Mouse (Mus musculus) gastrocnemius, adult 2 months (tissue): Measurements from ENCODE around the gene Abcd1. TPM values are rescaled to one million over a fixed set of nuclear protein-coding genes. Genes with fewer than 3 reads are reported as not detected.

Experiments
- DNase-seq: peaks from one replicate; pipeline ENCODE4 v3.0.0; 2022
- H3K27ac ChIP-seq: fragments of 200-600 bp; 2 replicates; pipeline ENCODE4 v1.8.1; 2022; ENCODE audit warnings: mild to moderate bottlenecking
- H3K4me3 ChIP-seq: fragments of 200-600 bp; 2 replicates; pipeline ENCODE4 v1.8.1; 2022; ENCODE audit warnings: mild to moderate bottlenecking, moderate library complexity
- CTCF ChIP-seq: fragments of 200-600 bp; IDR thresholded peaks from 2 replicates; pipeline ENCODE4 v1.8.1; 2022; ENCODE audit warnings: antibody characterized with exemption, mild to moderate bottlenecking, moderate library complexity
- intact Hi-C: fragments of 180-260 bp; cut with DNase I; formaldehyde crosslinking; loops from one replicate; pipeline ENCODE4 v1.15.1; 2025
- total RNA-seq, 2 experiments: library from RNA; stranded (reverse); gene quantifications; 2 replicates each; pipeline ENCODE4 v1.2.3; 2021

Gene Abcd1
- total RNA-seq, 2 experiments from 2014 or later, result 20.1 to 24.2 TPM

DNA sequence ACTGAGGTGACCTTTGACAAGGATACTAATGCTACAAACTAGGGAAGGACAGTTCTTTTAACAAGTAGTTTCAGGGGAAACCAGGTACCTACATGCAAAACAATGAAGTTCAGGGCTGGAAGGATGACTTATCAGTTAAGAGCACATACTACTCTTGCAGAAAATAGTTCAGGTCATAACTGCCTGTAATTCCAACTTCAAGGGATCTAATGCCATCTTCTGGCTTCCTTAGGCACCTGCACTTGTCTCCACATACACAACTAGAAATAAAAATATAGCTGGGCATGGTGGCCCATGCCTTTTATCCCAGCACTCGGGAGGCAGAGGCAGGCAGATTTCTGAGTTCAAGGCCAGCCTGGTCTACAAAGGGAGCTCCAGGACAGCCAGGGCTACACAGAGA, 32.6 kb downstream of the Abcd1 start:
- intact Hi-C loops, result no loop called here
- Histone ChIP-seq H3K4me3 (no peak overlapping the region), H3K27ac (no peak overlapping the region)
- DNase-seq, result no peak
- TF ChIP-seq CTCF, result peak; percentile 32; the same call in 1 of the 2 replicates

DNA sequence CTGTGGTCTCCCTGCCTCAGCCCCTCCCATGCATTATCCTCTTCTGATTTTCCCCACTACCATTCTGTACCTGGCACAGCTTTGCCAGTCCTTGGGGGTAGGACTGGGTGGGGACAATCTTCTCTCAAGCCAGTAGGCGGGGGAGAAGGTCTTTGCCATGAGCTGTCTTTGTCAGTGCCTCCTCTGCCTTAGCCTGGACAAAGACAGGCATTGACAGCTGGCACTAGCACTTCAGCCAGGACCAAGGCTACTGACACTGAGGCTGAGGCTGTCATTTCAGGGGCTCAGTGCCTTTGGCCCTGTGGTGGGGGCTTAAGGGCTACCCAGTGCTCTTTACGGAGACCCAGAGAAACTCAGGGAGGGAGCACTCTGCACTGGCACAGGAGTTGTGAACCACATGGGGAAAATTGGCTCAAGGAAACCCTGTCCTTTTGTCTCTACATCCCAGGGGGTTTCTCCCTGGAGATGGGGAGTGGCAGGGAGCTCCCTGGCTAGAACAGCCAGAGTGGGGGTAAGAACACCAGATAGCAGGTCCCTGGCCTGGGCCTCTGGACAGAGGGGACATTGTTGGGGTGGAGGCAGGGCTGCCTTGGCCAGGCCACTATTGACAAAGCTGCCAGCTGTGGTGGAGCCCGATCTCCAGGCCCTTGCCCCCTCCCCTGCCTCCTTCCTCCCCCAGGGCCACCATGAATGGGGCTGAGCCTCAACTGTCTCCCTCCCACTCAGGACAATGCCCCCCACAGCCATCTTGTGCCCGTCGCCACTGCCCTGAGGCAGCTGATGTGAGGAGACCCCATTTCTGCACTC, 40.1 kb downstream of the Abcd1 start, which contains the start of gene Plxnb3:
TSS of gene Plxnb3 (plus strand) at position 757 of the 807 bp plus-strand sequence.
- intact Hi-C loops, result no loop called here
- DNase-seq, result no peak
- no peak within 1 kb of the TSS for H3K4me3 ChIP-seq
- H3K27ac ChIP-seq, result no peak within 1 kb of the TSS
- no peak for TF ChIP-seq CTCF

DNA sequence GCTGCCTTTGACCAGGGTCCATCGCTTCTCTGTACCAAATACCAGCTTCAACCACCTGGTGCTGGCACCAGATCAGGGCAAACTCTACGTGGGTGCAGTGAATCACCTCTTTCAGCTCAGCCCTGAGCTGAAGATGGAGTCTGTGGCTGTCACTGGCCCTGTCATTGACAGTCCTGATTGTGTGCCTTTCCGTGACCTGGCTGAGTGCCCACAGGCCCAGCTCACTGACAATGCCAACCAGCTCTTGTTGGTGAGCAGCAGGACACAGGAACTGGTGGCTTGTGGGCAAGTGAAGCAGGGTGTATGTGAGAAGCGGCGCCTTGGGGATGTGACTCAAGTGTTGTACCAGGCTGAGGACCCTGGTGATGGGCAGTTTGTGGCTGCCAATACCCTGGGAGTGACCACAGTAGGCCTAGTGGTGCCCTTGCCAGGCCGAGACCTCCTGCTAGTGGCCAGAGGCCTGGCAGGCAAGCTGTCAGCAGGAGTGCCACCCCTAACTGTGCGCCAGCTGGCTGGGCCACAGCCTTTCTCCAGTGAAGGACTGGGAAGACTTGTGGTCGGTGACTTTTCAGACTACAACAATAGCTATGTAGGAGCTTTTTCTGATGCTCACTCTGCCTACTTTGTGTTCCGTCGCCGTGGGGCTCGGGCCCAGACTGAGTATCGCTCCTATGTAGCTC, 42.4 kb downstream of the Abcd1 start:
- no peak for DNase-seq
- Histone ChIP-seq H3K27ac (no peak overlapping the region), H3K4me3 (no peak overlapping the region)
- intact Hi-C loops, result no loop called here
- TF ChIP-seq CTCF, result no peak

DNA sequence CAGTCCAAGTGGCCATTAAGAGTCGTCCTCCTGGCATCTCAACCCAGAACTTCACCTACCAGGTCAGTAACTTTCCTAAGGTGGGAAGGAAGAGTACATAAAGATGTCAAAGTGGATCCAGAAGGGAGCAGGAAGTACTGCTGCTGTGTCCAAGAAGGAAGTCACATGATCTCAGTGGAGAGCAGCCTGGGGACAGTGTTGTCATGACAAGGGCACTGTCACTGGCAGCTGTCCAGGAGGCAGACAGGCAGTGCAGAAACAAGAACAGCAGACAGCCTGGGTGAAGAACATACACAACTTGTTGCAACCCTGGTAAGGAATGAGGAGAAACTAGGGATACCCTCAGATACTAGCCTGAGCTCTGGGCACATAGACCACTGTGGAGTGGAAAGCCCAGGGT, 48.9 kb downstream of the Abcd1 start:
- no peak for TF ChIP-seq CTCF
- Histone ChIP-seq H3K4me3 (no peak overlapping the region), H3K27ac (peak overlapping the region; percentile 51)
- intact Hi-C loops, result loop anchor here (5.0 kb wide), 1 partner anchor 48 kb away; the partner anchor contains the start of genes Abcd1 and Bcap31
- peak; percentile 72 for DNase-seq

DNA sequence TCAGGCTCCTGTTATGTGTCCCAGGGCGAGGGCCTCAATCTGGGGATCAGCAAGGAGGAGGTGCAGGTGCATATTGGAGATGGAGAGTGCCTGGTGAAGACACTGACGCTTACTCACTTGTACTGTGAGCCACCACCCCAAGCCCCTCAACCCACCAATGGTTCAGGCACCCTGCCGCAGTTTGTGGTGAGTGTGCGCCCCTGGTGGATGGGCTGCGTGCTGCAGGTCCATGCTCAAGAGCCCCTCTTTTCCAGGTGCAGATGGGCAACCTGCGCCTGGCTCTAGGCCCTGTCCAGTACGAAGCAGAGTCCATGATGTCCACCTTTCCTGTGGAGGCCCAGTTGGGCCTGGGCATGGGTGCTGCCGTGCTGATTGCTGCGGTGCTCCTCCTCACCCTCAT, 50.9 kb downstream of the Abcd1 start:
- DNase-seq, result no peak

DNA sequence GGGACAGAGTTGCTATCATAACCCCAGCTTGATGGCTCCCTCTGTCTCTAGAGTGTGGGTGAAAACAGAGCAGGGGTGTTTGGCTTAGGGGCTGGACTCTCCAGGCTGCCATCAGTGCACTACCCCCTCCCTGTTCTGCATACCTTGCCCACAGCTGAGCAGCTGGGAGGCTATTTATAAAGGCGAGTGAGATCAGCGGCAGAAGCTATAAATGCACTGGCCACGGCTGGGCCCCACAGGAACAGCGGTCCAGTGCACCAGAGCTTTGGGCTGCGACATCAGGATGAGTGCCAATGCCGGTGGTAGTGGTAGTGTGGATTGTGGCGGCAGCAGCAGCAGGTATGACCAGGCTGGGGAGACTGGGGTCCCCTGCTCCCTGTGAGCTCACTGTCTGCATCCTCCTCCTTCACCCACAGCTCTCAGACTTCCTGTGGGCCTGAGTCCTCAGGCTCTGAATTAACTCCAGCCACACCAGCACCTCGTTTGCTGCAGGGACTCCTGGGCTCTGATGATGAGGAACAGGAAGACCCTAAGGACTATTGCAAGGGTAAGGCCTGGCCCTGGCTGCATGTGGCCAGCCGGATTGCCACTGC, 57.9 kb downstream of the Abcd1 start, which contains the start of gene Srpk3:
TSS of gene Srpk3 (plus strand) at position 238 of the 593 bp plus-strand sequence.
- H3K4me3 ChIP-seq, result peak within 1 kb of the TSS; percentile 71
- peak within 1 kb of the TSS; percentile 90 for H3K27ac ChIP-seq
- intact Hi-C loops, result no loop called here
- DNase-seq, result peak; percentile 77
- no peak for TF ChIP-seq CTCF

More for the DNA sequence above, 50.9 kb downstream of the Abcd1 start:
- Histone ChIP-seq H3K27ac (no peak overlapping the region), H3K4me3 (no peak overlapping the region)
- intact Hi-C loops, result loop anchor here (5.0 kb wide), 1 partner anchor 50 kb away; the partner anchor contains the start of genes Abcd1 and Bcap31
- TF ChIP-seq CTCF, result peak; percentile 45

DNA sequence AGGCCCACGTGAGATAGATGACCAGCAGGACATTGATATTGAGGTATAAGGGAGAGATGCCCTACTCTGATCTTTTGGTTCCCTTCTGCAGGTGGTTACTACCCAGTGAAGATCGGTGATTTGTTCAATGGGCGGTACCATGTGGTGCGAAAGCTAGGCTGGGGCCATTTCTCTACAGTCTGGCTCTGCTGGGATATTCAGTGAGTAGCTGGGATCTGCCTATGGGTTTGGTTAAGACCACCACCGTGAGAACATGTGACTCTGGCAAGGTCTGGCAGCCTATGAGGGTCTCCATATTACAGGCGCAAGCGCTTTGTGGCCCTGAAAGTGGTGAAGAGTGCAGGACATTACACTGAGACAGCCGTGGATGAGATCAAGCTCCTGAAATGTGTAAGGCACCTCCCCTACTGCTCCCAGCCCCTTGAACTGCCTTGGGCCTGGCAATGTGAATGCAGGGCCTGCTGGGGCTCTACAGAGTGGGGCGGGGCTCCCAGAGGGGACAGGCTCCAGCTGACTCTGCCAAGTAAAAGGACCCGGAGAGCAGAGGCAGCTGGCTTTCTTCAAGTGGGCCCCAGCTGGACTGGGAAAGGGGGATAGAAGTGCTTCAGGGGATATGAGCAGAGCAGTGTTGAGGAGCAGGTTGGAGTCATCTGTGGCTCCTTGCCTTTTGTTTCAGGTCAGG, 58.5 kb downstream of the Abcd1 start:
- peak overlapping the region; percentile 71 for H3K4me3 ChIP-seq
- intact Hi-C loops, result no loop called here

DNA sequence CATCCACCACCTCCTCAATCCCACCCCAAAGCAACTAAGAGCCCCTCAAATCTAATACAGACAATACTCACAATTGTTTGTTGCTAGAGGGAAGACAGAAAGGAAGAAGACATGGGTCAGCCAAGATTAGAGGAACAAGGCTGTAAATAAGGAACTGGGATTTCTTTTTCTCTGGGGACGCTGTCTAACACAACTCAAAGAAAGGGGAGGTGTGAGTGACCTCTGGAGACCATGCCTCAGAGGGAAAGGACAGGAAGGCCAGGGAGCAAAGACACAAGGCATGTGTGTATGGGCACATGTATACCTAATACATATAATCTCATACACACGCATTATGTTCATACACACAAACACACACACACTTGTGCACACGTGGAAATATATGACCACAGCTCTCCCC, 65.8 kb downstream of the Abcd1 start:
- Histone ChIP-seq H3K4me3 (no peak overlapping the region), H3K27ac (no peak overlapping the region)
- no peak for DNase-seq
- TF ChIP-seq CTCF, result no peak
- intact Hi-C loops, result no loop called here

More for the DNA sequence above, 58.5 kb downstream of the Abcd1 start:
- H3K27ac ChIP-seq, result peak overlapping the region; percentile 90
- TF ChIP-seq CTCF, result no peak
- DNase-seq, result peak; percentile 53

DNA sequence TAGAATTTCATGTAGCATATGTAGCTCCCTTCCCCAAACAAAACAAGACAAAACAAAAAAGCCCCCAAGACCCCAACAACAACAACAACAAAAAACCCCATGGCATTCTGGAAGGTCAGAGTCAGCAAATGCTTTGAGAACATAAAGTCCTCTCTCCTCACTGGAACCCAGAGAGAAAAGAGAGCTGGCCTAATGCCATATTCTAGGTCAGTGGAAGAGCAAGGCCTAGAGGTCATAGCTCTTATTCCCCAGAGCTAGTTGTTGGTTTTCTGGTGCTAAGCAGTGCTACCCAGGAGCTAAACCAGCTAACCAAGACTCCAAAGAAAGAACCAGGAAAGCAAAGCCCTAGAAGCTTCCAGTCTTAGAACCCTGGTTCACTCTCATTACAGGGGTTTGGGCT, 69.3 kb downstream of the Abcd1 start:
- H3K4me3 ChIP-seq, result peak overlapping the region; percentile 87
- TF ChIP-seq CTCF, result no peak
- no peak for DNase-seq
- intact Hi-C loops, result loop anchor here (5.0 kb wide), 3 partner anchors 68 to 177 kb away; partner anchors contain the start of genes Abcd1, Bcap31 and Slc6a8
- peak overlapping the region; percentile 98 for H3K27ac ChIP-seq

DNA sequence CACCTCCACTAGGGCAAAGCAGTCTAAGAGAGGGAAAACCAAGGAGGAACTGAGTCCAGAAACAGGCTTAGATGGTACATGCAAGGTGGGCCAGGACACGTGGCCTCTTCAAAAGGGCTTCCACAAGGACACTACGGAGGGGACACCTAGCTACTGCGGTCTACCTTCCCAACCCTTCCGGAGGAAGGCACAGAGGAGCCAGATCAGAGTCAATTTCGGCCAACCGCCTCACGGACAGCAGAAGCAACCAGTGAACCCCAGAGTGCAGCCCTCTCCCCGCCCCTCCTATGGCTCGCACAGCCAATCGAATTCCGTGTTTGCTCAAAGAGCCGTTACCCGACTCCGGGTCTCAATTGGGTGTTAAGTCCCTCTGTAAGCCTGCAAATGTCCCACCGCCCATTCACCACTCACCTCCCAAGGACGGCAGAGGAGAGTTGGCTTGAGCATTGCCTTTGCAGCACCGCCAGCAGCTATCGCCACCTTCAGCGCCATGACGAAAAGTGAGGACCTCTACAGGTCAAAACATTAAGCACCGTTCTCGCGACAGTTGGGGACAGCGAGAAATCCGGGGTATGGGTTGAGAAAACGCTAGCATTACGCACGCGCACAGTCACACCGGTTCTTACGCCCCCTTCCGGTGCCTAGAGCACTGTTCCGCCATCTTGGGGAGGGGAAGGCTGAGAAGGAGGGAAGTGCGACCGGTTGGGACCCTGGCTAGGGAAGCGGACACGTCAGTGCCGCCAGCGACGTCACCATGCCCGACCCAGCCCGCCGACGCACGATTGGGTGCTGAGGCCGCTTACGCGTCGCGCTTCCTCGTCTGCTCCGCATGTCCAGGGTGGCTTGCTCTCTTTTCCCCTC, 70.2 kb downstream of the Abcd1 start, which contains the start of the genes Idh3g and Ssr4:
TSS of gene Idh3g (minus strand) at position 534 of the 861 bp plus-strand sequence.
TSS of gene Ssr4 (plus strand) at position 665 of the 861 bp plus-strand sequence.
- Histone ChIP-seq H3K4me3 (peak within 1 kb of the TSS; percentile 87), H3K27ac (peak within 1 kb of the TSS; percentile 98)
- TF ChIP-seq CTCF, result peak; percentile 51
- intact Hi-C loops, result loop anchor here (5.0 kb wide), 3 partner anchors 69 to 176 kb away; partner anchors contain the start of genes Abcd1, Bcap31 and Slc6a8
- peak; percentile 94 for DNase-seq

DNA sequence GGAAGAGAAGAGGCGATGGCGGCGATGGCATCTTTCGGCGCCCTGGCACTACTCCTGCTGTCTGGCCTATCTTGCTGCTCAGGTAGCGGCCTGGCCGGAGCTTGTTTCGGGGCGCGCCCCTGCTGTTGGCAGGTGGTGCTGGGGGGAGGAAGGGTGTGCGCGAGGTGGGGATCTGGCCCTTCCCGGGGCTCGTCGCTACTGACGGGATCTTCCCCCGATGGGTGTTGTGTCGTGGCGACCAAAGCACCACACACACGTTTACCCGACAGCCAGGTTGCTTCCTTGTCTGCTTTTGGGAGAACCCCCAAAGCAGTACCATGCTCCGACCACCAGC, 70.8 kb downstream of the Abcd1 start:
- TF ChIP-seq CTCF, result no peak
- intact Hi-C loops, result loop anchor here (5.0 kb wide), 3 partner anchors 70 to 175 kb away; partner anchors contain the start of genes Abcd1, Bcap31 and Slc6a8
- DNase-seq, result no peak
- Histone ChIP-seq H3K4me3 (peak overlapping the region; percentile 87), H3K27ac (peak overlapping the region; percentile 98)

Other genes with a start within 250 kb of the Abcd1 start
- 10 to 100 TPM; 37.5 to 70.6 TPM for gene Bgn, start 233.0 kb upstream of the Abcd1 start, total RNA-seq
- gene Atp2b3, start 213.5 kb upstream of the Abcd1 start, total RNA-seq, result 10 to 100 TPM; 10.1 to 12.7 TPM
- not detected for gene Dusp9, start 77.2 kb upstream of the Abcd1 start, total RNA-seq
- 10 to 100 TPM in 1 of 2 experiments, 1 to 10 TPM in 1; 8.1 to 10.6 TPM for gene Pnck, start 56.5 kb upstream of the Abcd1 start, total RNA-seq
- gene Slc6a8, start 43.4 kb upstream of the Abcd1 start, total RNA-seq, result 100 to 1,000 TPM; 125 to 154 TPM
- 10 to 100 TPM; 48.5 to 55.8 TPM for gene Bcap31, start 422 bp upstream of the Abcd1 start, total RNA-seq
- under 1 TPM; 0.54 to 0.75 TPM for gene Plxnb3, start 40.5 kb downstream of the Abcd1 start, total RNA-seq
- gene Srpk3, start 57.8 kb downstream of the Abcd1 start, total RNA-seq, result 10 to 100 TPM; 34.6 to 41.2 TPM
- gene Idh3g, start 70.3 kb downstream of the Abcd1 start, total RNA-seq, result 100 to 1,000 TPM; 384 to 433 TPM
- 10 to 100 TPM; 77.3 to 79.0 TPM for gene Ssr4, start 70.4 kb downstream of the Abcd1 start, total RNA-seq
- 1 to 10 TPM in 1 of 2 experiments, under 1 TPM in 1; 0.56 to 1.3 TPM for gene Pdzd4, start 108.4 kb downstream of the Abcd1 start, total RNA-seq
- gene Avpr2, start 175.5 kb downstream of the Abcd1 start, total RNA-seq, result not detected
- 1 to 10 TPM; 2.3 to 3.2 TPM for gene L1cam, start 179.5 kb downstream of the Abcd1 start, total RNA-seq
- gene Arhgap4, start 205.3 kb downstream of the Abcd1 start, total RNA-seq, result under 1 TPM; 0.59 to 0.89 TPM
- gene Naa10, start 205.3 kb downstream of the Abcd1 start, total RNA-seq, result 10 to 100 TPM; 51.2 to 63.4 TPM
- gene Renbp, start 214.3 kb downstream of the Abcd1 start, total RNA-seq, result 1 to 10 TPM; 1.4 to 1.7 TPM
- 10 to 100 TPM; 35.5 to 36.0 TPM for gene Hcfc1, start 249.8 kb downstream of the Abcd1 start, total RNA-seq